Mouse (Mus musculus) liver, embryonic 14.5 days (tissue): ENCODE data around the gene Mt4.

Experiments
- CTCF ChIP-seq: IDR thresholded peaks from 2 replicates; pipeline ENCODE4 v1.5.1; 2016; ENCODE audit warnings: antibody characterized with exemption, low read depth, control low read depth
- EP300 ChIP-seq: IDR thresholded peaks from 2 replicates; pipeline ENCODE4 v1.6.1; 2016; ENCODE audit warnings: antibody characterized with exemption, low read depth

GRCm38 (mm10) chr8:94129133-94129789 is 7.7 kb upstream of the Mt4 start:
- TF ChIP-seq CTCF = no peak
- no peak for TF ChIP-seq EP300
